Mouse (Mus musculus) small intestine, adult 2 months (tissue): ENCODE measurements around the gene Csnk1g1. TPM values are rescaled to one million over a fixed set of nuclear protein-coding genes. Genes with fewer than 3 reads are reported as not detected.

Experiments
- H3K27ac ChIP-seq: fragments of 200-500 bp; 2 replicates; pipeline ENCODE4 v1.5.1; 2012; ENCODE audit warnings: low read depth, low read length, control low read depth, inconsistent platforms; ENCODE audit not compliant: insufficient read depth
- H3K27me3 ChIP-seq: fragments of 200-500 bp; 2 replicates; pipeline ENCODE4 v1.6.1; 2012; ENCODE audit warnings: mild to moderate bottlenecking, moderate library complexity, low read length, inconsistent platforms; ENCODE audit not compliant: control insufficient read depth, insufficient read depth
- H3K36me3 ChIP-seq: fragments of 200-500 bp; 2 replicates; pipeline ENCODE4 v1.6.1; 2012; ENCODE audit warnings: mild to moderate bottlenecking, low read length, control low read depth, inconsistent platforms; ENCODE audit not compliant: control insufficient read depth, insufficient read depth
- H3K4me1 ChIP-seq: fragments of 200-500 bp; 2 replicates; pipeline ENCODE4 v1.6.1; 2012; ENCODE audit warnings: low read length, inconsistent platforms, mixed read lengths; ENCODE audit not compliant: control insufficient read depth, insufficient read depth, insufficient read length
- H3K4me3 ChIP-seq: fragments of 200-500 bp; 2 replicates; pipeline ENCODE4 v1.5.1; 2012; ENCODE audit warnings: low read depth, mild to moderate bottlenecking, control low read depth, inconsistent platforms, low read length, moderate library complexity
- CTCF ChIP-seq: fragments of 200-500 bp; IDR thresholded peaks from 2 replicates; pipeline ENCODE4 v1.5.1; 2012; ENCODE audit warnings: low read depth, mild to moderate bottlenecking, control low read depth, inconsistent platforms, low read length, moderate library complexity, mixed read lengths; ENCODE audit not compliant: insufficient replicate concordance, insufficient read length; ENCODE audit errors: extremely low read depth
- POLR2A ChIP-seq: fragments of 200-500 bp; IDR thresholded peaks from 2 replicates; pipeline ENCODE4 v1.6.1; 2012; ENCODE audit warnings: low read depth, mild to moderate bottlenecking, control low read depth, inconsistent platforms, low read length, moderate library complexity
- WGBS: fragments of 180-500 bp; shearing (Covaris S2); methylation state at CpG from one replicate; pipeline ENCODE4 v1.1.7; 2018; 5-methylcytosine and 5-hydroxymethylcytosine counted together
- polyA plus RNA-seq: library from polyadenylated mRNA; depleted of rRNA; stranded (reverse); fragments of >200 nt; gene quantifications from 2 replicates; pipeline ENCODE4 v1.2.3, GENCODE M21; 2012

The Csnk1g1 gene
- polyA plus RNA-seq, 1 experiment: 3.2 TPM

DNA sequence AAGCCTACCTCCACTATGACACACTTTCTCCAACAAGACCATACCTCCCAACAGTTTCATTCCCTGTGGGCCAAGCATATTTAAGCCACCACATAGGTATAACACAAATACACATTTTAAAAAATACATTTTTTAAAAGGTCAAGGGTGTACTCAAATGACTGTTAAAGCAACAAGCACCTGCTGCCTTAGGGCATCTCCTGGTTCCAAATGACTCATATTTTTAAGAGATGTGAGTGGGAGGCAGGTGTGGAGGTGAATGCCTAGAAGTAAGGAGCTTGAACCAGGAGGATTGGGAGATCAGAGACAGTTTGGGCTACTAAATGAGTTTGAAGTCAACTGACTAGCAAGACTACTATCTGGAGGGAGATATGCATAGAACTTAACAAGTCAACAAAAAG lies 21.1 kb downstream of the Csnk1g1 start:
- Histone ChIP-seq H3K4me1 (no peaks in the 10 kb centered on the region), H3K27ac (no peak overlapping the region), H3K27me3 (no peaks in the 10 kb centered on the region), H3K36me3 (no peaks in the 10 kb centered on the region), H3K4me3 (no peak overlapping the region)
- TF ChIP-seq POLR2A: no peak

DNA sequence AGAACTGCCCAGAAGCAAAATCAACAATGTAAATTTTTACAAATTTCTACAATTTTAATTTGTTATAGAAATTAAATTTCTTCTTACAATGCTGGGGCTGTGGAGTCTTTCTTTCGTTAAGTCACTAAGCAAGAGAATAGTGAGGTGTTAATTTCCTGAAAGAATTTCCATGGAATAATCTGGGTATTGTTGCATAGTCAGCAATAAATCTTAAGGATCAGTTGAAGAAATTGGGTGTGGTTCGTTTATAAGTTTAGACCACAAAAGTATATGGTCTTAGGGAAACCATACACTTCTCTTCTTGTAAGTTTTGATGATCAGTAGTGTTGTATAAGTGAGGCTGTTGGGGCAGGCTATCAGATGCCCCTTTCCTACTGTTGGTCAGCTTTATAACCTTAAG lies 28.8 kb downstream of the Csnk1g1 start:
- no peak overlapping the region for H3K27ac ChIP-seq
- no peaks in the 10 kb centered on the region for H3K27me3 ChIP-seq
- H3K4me3 ChIP-seq: no peak overlapping the region
- no peaks in the 10 kb centered on the region for H3K4me1 ChIP-seq
- WGBS: 71% methylated on average over 2 of the region's 2 CpGs
- TF ChIP-seq POLR2A (no peak), CTCF (no peak)
- no peaks in the 10 kb centered on the region for H3K36me3 ChIP-seq

DNA sequence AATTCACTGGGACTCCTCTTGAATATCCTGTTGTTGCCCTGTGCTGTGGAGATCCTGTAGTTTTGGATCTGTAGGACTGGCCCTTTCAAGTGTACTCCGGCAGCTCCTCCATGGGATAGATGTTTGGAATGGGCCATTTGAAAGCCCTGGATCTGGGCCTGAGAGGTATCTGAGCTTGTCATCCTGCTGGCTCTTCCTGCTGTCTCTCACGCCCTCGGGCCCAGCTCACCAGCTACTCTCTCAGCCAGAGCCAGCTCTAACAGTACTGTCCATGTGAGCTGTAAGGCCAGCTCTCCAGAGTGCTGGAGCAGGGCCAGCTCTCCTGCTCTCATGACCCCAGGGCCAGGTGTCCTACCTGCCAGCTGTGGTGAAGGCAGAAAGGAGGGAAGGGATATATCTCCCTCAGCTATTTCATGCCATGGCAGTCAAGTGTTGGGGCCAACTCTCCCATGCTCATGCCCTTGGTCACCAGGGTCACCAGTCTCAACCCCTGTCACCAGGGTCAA lies 42.4 kb downstream of the Csnk1g1 start:
- WGBS: 81% methylated on average over 3 of the region's 3 CpGs
- TF ChIP-seq POLR2A (no peak), CTCF (no peak)
- Histone ChIP-seq H3K4me3 (no peak overlapping the region), H3K36me3 (peaks cover 3% of the 10 kb centered on the region; the same call in 1 of the 2 replicates), H3K27ac (no peak overlapping the region), H3K4me1 (no peaks in the 10 kb centered on the region), H3K27me3 (no peaks in the 10 kb centered on the region)

DNA sequence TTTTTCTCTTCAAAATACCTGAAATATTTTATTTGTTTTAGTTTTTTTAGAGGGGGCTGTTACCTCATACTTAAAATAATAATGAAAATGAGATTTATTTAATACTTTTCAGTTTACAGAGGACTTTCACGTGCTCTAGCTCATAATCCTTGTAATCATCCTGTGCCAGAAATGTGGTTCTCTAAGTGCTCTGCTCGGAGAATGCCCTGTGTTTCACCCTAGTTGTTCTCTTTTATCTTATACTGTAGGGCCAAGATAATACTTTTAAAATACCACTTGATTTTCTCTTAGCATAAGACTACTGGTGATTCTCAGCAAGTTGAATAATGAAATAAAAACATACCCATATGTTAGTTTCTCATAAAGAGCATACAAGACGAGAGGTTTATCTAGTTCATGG lies 61.3 kb downstream of the Csnk1g1 start:
- WGBS: 89% methylated on average over 3 of the region's 3 CpGs
- TF ChIP-seq POLR2A (no peak), CTCF (no peak)
- Histone ChIP-seq H3K4me3 (no peak overlapping the region), H3K27me3 (no peaks in the 10 kb centered on the region), H3K27ac (no peak overlapping the region), H3K36me3 (peaks cover 5% of the 10 kb centered on the region; the same call in 1 of the 2 replicates), H3K4me1 (no peaks in the 10 kb centered on the region)

DNA sequence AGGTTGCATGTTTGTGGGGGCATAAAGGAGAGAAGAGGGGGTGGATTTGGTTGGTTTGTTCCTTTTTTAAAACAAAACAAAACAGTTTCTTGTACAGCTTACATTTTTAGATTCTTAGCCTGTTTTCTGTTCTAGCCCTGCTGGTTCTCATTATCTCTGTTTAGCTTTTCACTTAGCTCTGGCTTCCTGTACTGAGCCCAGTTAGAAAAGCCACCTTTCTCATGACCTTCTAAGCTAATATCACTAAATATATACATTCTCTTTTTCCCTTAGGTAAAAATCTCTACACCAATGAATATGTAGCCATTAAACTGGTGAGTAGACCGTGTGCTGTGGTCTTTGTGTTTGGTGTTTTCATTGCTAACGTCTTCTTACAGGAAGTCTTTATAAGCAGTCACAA lies 64.5 kb downstream of the Csnk1g1 start:
- Histone ChIP-seq H3K27me3 (no peaks in the 10 kb centered on the region), H3K36me3 (peaks cover 5% of the 10 kb centered on the region; the same call in 1 of the 2 replicates), H3K4me3 (no peak overlapping the region), H3K27ac (no peak overlapping the region), H3K4me1 (no peaks in the 10 kb centered on the region)
- 83% methylated on average over 2 of the region's 2 CpGs for WGBS
- TF ChIP-seq POLR2A (no peak), CTCF (no peak)

DNA sequence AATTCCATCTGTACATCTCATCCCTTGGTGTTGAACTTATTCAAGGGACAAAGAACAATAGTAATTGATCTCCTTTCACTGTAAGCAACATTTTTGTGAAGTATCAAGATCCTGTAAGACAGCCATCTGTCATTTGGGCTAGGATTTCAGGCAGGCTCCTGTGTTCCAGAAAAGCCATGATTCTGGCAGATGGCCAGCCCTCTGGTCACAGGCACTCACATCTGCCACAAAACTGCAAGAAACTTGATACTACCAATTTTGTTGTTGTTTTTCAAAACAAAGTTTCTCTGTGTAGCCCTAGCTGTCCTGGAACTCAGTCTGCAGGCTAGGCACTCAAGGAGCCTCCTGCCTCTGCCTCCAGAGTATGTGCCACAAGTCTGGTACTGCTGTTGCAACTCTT lies 67.2 kb downstream of the Csnk1g1 start:
- Histone ChIP-seq H3K36me3 (peaks cover 5% of the 10 kb centered on the region; the same call in 1 of the 2 replicates), H3K4me3 (no peak overlapping the region), H3K27me3 (no peaks in the 10 kb centered on the region), H3K4me1 (no peaks in the 10 kb centered on the region), H3K27ac (no peak overlapping the region)
- TF ChIP-seq CTCF: no peak

DNA sequence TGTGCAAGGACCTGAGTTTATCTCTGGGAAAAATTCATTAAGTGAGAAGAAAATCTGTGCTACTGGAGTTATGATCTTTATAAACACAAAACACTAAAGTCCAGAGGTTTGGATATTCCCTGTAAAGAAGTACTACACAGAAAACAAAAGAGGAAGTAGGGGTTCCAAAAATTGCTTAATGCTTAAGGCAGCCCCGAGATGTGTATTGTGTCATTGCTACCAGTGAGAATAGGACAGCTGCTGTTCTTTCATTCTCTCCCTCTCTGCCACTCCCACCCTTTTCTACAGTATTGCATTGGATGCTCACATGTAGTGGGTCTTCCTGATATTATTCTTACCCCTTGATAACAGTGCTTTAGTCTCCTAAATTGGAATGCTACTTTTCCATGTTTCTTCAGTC lies 74.1 kb downstream of the Csnk1g1 start:
- Histone ChIP-seq H3K36me3 (peaks cover 3% of the 10 kb centered on the region; the same call in 1 of the 2 replicates), H3K4me1 (no peaks in the 10 kb centered on the region), H3K27ac (no peak overlapping the region), H3K27me3 (no peaks in the 10 kb centered on the region), H3K4me3 (no peak overlapping the region)
- TF ChIP-seq POLR2A (no peak), CTCF (no peak)
- WGBS: 70% methylated on average over 1 of the region's 1 CpGs

DNA sequence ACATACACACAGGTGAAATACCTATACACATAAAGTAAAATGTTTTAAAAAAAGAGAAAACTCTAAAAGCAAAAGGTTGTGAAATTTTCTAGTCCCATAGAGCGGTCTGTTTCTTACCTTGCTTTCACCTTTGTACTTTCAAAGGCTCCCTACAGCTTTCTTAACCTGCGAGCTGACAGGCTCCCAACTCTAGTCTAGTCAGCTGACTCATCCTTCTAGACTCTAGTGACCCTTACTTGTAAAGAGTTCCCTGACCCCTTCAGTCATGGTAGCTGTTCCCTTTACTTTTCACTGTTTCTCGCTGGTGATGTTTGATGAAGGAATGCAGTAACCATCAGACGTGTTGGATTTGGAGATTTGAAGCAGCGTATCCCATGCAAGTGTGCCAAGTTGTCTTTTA lies 78.3 kb downstream of the Csnk1g1 start:
- H3K4me3 ChIP-seq: no peak overlapping the region
- no peak overlapping the region for H3K27ac ChIP-seq
- no peak for TF ChIP-seq CTCF
- no peak for TF ChIP-seq POLR2A
- H3K36me3 ChIP-seq: peaks cover 4% of the 10 kb centered on the region; the same call in 1 of the 2 replicates
- H3K4me1 ChIP-seq: no peaks in the 10 kb centered on the region
- H3K27me3 ChIP-seq: no peaks in the 10 kb centered on the region
- 85% methylated on average over 5 of the region's 5 CpGs for WGBS
